Mouse (Mus musculus) brain, embryonic 14.5 days (tissue): Measurements from ENCODE around the gene 4930558C23Rik. TPM values are rescaled to one million over a fixed set of nuclear protein-coding genes. Genes with fewer than 3 reads are reported as not detected.
"Not testable (repeated sequence)": the region's sequence is repeated elsewhere in the genome, so short reads cannot be mapped to it uniquely, and the experiment has no call there.

Source experiments
- DNase-seq: peaks from one replicate; pipeline ENCODE4 v3.0.0-alpha.2; 2011; ENCODE audit warnings: low read depth
- CTCF ChIP-seq: fragments of 200-500 bp; IDR thresholded peaks from 2 replicates; pipeline ENCODE4 v1.5.1; 2012; ENCODE audit warnings: inconsistent platforms, mild to moderate bottlenecking, moderate library complexity, borderline replicate concordance; ENCODE audit not compliant: insufficient read depth, insufficient read length; ENCODE audit errors: extremely low read depth
- POLR2A ChIP-seq: fragments of 200-500 bp; IDR thresholded peaks from 2 replicates; pipeline ENCODE4 v1.6.1; 2012; ENCODE audit warnings: mild to moderate bottlenecking, inconsistent platforms, borderline replicate concordance; ENCODE audit not compliant: poor library complexity, insufficient read depth, insufficient read length, severe bottlenecking; ENCODE audit errors: extremely low read depth
- polyA plus RNA-seq: library from polyadenylated mRNA; depleted of rRNA; stranded (reverse); fragments of >200 nt; gene quantifications from 2 replicates; pipeline ENCODE4 v1.2.3, GENCODE M21; 2012; rRNA removed

4930558C23Rik gene
- not detected in 2 replicates for polyA plus RNA-seq

- no peak for DNase-seq
- TF ChIP-seq POLR2A, result no peak
- no peak for TF ChIP-seq CTCF
Measured at GRCm38 (mm10) chr3:95402741-95403140, at the start of gene 4930558C23Rik. Gene 4930558C23Rik, minus strand, starts transcription at chr3:95402841.

GRCm38 (mm10) chr3:95450915-95451314 is 48.3 kb upstream of the 4930558C23Rik start:
- TF ChIP-seq CTCF, result no peak
- no peak for TF ChIP-seq POLR2A
- no peak for DNase-seq

DNA sequence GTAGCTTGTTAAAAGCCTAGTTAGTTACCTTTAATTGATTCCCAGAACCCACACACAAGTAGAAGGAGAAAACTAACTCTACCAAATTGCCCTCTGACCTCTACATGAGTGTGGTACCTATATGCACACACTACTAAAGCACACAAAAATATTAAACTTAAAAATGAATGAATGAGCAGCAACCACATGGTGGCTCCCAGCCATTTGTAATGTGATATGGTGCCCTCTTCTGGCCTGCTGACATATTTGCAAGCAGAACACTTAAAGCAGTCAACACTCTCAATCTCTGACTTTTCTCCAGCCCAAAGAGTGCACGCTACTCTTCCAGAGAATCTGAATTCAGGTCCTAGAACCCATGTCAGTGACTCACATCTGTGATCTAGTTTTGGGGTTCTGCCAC is 47.8 kb upstream of the 4930558C23Rik start:
- peak; percentile 79 for DNase-seq
- TF ChIP-seq POLR2A, result no peak
- TF ChIP-seq CTCF, result peak; percentile 69; the same call in 1 of the 2 replicates

- no peak for DNase-seq
- no peak for TF ChIP-seq CTCF
- no peak for TF ChIP-seq POLR2A
Measured at GRCm38 (mm10) chr3:95445311-95445710, 42.7 kb upstream of the 4930558C23Rik start.

- no peak for DNase-seq
- TF ChIP-seq POLR2A (no peak), CTCF (no peak)
Measured at GRCm38 (mm10) chr3:95442406-95443117, 39.9 kb upstream of the 4930558C23Rik start.

DNA sequence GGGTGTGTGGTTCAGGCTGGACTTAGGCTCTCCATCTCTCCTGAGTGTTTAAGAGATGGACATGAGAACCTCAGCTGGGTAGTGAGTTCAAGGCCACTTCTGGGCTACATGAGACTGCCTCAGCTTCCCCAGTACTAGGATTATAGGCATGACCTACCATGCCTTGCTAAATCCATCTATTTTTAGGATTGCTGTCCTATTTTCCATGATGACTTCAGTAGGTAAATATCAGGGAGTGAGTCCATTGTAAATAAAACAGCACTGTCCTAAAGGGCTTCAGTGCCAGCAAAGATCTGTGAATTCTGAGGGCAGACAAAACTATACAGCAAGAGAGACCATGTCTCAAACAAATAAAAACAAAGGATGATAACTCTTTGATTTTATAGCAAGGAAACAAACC is 37.0 kb upstream of the 4930558C23Rik start:
- TF ChIP-seq POLR2A (no peak), CTCF (no peak)
- DNase-seq, result no peak

- not testable (repeated sequence) for DNase-seq
Measured at GRCm38 (mm10) chr3:95438636-95439035, 36.0 kb upstream of the 4930558C23Rik start.

GRCm38 (mm10) chr3:95435561-95435960 is 32.9 kb upstream of the 4930558C23Rik start:
- no peak for DNase-seq
- TF ChIP-seq POLR2A, result no peak
- TF ChIP-seq CTCF, result no peak

GRCm38 (mm10) chr3:95434983-95435370 is 32.3 kb upstream of the 4930558C23Rik start:
- DNase-seq, result no peak
- no peak for TF ChIP-seq CTCF
- TF ChIP-seq POLR2A, result no peak

DNA sequence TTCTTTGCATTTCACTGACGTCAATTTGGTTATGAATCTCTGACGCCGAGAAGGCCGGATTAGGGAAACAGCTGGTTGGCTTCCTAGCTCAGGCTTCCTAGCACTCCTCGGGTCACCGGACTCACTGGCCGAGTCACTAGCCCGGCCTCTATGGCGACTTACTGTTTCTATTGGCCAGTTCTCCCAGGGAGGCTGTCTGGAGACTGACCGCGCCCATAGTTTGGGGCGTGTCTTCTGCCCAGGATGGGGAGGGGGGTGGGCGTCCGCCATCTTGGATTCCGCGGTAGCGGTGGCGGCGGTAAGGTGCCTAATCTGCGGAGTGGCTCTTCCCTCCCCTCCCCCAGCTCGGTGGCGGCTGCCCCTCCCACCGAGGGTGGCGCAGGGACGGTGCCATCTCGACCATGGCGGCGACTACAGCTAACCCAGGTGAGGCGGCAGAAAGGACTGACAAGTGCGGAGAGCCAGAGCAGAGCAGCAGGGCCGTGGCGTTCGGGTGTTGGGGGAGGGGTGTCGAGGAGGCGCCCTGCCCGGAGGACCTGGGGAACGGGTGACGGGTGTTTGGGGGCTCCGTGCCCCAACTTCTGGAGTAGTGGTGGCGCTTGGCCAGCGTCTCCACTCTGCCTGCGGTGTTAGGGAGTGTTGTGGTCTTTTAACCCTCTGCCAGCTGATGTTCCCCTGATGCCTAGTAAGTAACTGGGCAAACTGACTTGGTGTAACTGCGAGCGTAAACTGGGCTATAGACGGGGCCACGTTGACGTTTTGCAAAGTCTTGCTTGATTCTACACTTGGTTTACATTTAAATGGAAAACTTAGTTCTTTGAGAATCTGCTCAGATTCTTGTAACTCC is 31.7 kb upstream of the 4930558C23Rik start, which contains the start of gene Arnt:
Gene Arnt, plus strand, starts transcription at position 253 of the 847 bp plus-strand sequence.
- DNase-seq, result peak; percentile 98
- TF ChIP-seq CTCF, result no peak
- peak; percentile 80; the same call in 1 of the 2 replicates for TF ChIP-seq POLR2A

DNA sequence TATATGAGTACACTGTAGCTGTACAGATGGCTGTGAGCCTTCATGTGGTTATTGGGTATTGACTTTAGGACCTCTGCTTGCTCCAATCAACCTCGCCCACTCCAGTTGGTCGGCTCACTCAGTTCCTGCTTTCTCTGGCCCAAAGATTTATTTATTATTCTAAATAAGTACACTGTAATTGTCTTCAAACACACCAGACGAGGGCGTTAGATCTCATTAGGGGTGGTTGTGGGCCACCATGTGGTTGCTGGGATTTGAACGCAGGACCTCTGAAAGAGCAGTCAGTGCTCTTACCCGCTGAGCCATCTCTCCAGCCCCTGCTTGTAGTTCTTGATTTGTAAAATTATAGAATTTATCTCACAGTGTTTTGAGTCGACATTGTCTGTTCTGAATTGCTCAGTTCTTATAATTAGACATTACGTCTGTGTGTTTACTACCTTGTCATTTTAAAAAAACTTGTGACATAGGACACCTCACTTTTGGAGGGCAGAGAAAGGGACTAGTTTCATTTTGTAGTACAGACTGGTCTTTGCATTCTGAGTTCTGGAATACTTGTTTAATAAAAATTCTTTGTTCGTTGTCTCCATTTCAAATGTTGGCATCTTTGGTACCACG is 30.8 kb upstream of the 4930558C23Rik start:
- no peak for TF ChIP-seq POLR2A
- TF ChIP-seq CTCF, result no peak
- no peak for DNase-seq

GRCm38 (mm10) chr3:95428423-95428822 is 25.8 kb upstream of the 4930558C23Rik start:
- not testable (repeated sequence) for DNase-seq

DNA sequence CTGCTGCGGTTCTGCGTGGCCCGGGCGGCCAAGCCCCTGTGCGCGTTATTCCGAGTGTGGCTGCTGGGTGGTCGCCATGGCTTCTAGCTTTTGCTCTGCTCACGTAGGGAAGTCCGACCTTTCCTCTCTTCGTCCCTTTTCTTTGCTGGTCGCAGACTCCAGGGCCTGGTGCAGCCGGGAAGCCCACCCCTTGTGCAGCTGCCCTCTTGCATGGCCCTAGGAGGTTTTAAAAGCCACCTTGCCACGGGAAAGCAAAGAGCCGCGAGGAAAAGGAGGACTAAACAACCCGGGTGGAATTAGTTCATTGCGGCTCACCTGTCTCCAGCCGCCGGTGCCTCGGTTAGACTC is 25.2 kb upstream of the 4930558C23Rik start:
- peak; percentile 3 for DNase-seq

- DNase-seq, result not testable (repeated sequence)
Measured at GRCm38 (mm10) chr3:95427117-95427890, 24.7 kb upstream of the 4930558C23Rik start.

DNA sequence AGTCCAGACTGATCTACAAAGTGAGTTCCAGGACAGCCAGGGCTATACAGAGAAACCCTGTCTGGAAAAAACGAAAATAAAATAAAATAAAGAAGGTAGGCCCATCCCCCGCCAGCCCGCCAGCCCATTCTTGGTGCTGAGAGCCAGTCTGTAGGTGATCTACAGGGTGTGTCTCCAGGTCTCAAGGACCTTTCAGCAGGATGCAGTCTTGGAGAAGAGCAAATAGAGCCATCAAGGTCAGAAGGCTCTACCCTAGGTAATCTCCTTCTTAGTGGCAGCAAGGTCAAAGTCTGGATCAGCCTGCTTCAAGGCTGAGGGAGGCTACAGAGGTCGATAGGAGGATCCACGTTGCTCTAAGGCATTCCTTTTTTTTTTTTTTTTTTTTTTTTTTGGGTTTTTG is 23.8 kb upstream of the 4930558C23Rik start:
- DNase-seq, result not testable (repeated sequence)
